ENCODE assay signal across 8 mouse cellular contexts in the genomic region with DNA sequence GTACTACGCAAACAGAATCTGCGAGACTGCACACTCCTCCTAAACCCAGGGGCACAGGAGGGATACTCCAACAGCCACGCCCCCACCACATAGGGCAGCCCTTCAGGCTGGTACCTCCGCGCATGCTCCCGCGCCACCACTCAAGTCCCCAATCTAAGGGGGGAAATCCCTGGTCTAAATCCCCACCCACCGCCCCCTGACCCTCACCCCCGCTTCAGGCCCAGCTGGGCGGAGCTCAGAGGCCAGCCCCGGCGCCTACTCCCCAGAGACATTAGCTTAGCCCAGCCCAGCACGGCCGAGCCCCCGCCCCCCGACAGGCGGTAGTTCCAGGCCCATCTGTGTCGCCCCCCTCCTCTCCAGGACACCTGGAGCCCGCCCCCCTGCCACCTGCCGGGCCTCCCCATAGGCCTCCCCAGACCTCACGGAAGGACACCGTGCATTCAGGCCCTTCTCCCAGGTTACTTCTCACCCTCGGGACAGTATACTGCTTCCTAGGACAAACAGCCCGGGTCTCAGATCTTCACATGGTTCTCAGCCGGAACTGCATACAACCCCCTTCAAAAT. TPM values are rescaled to one million over a fixed set of nuclear protein-coding genes. Genes with fewer than 3 reads are reported as not detected.
DNase-seq lines count a peak whose midpoint lies in the region; ATAC-seq and TF ChIP-seq lines count a peak whose summit lies in the region.

No protein-coding gene starts in this region.

- peak overlapping the region; percentile 86 for H3K9ac ChIP-seq in intestine, embryonic 15.5 days
- H3K9ac ChIP-seq in limb, embryonic 13.5 days = peak overlapping the region; percentile 89
- H3K9ac ChIP-seq in midbrain, embryonic 14.5 days (replicated peaks; ENCODE audit: low read length) = peak overlapping the region; percentile 97

- peak; percentile 55 for ATAC-seq in common myeloid progenitor, adult 5-6 weeks (replicated peaks; ENCODE audit: low read depth, poor library complexity, severe bottlenecking)
- ATAC-seq in intestine, embryonic 15.5 days = peak; percentile 74
- peak; percentile 62 for ATAC-seq in limb, embryonic 13.5 days (ENCODE audit: low FRiP score, low read depth)
- peak; percentile 57 for ATAC-seq in midbrain, embryonic 14.5 days (ENCODE audit: low FRiP score, low TSS enrichment)

- peak; percentile 31 to 51 for DNase-seq in left cerebral cortex, adult 18-20 months (ENCODE audit: low spot score in 2 of 2)
- DNase-seq in left cerebral cortex, adult 11 months (ENCODE audit: low spot score) = no peak
- DNase-seq in gastrocnemius, postnatal 10 days = peak; percentile 52
- DNase-seq in midbrain, embryonic 14.5 days = peak; percentile 82
- peak; percentile 22 to 65 for DNase-seq in spleen, adult 2 months (ENCODE audit: low read depth in 1 of 2, low spot score in 2 of 2)

- no peaks in the 10 kb centered on the region for H3K36me3 ChIP-seq in intestine, embryonic 15.5 days
- H3K36me3 ChIP-seq in limb, embryonic 13.5 days = no peaks in the 10 kb centered on the region
- H3K36me3 ChIP-seq in midbrain, embryonic 14.5 days (ENCODE audit: control insufficient read depth, insufficient read depth, low read length) = no peaks in the 10 kb centered on the region
- no peaks in the 10 kb centered on the region for H3K36me3 ChIP-seq in spleen, adult 2 months (ENCODE audit: control insufficient read depth, insufficient read depth, low read length)

- peak overlapping the region; percentile 83 for H3K27ac ChIP-seq in intestine, embryonic 15.5 days
- H3K27ac ChIP-seq in limb, embryonic 13.5 days = peak overlapping the region; percentile 69; the same call in 1 of the 2 replicates
- peak overlapping the region; percentile 98 for H3K27ac ChIP-seq in midbrain, embryonic 14.5 days (replicated peaks; ENCODE audit: low read depth, low read length)
- peak overlapping the region; percentile 70 for H3K27ac ChIP-seq in spleen, adult 2 months (ENCODE audit: insufficient read depth, low read length)

- no peaks in the 10 kb centered on the region for H3K27me3 ChIP-seq in intestine, embryonic 15.5 days (replicated peaks)
- no peaks in the 10 kb centered on the region for H3K27me3 ChIP-seq in limb, embryonic 13.5 days
- no peaks in the 10 kb centered on the region for H3K27me3 ChIP-seq in midbrain, embryonic 14.5 days (ENCODE audit: control insufficient read depth, insufficient read depth, low read length)
- H3K27me3 ChIP-seq in spleen, adult 2 months (ENCODE audit: control insufficient read depth, insufficient read depth, low read length) = no peaks in the 10 kb centered on the region

- H3K9me3 ChIP-seq in intestine, embryonic 15.5 days = no peaks in the 10 kb centered on the region
- H3K9me3 ChIP-seq in limb, embryonic 13.5 days = no peaks in the 10 kb centered on the region
- no peaks in the 10 kb centered on the region for H3K9me3 ChIP-seq in midbrain, embryonic 14.5 days (ENCODE audit: control insufficient read depth, low read length)

- TF ChIP-seq CTCF in spleen, adult 2 months (IDR thresholded peaks at IDR 0.05; ENCODE audit: extremely low read depth, insufficient read depth, insufficient read length, insufficient replicate concordance) = no peak

- peak overlapping the region; percentile 76 for H3K4me2 ChIP-seq in intestine, embryonic 15.5 days (replicated peaks)
- H3K4me2 ChIP-seq in limb, embryonic 13.5 days (replicated peaks) = peak overlapping the region; percentile 78
- H3K4me2 ChIP-seq in midbrain, embryonic 14.5 days (ENCODE audit: low read length) = peak overlapping the region; percentile 60

- peaks cover 27% of the 10 kb centered on the region for H3K4me1 ChIP-seq in intestine, embryonic 15.5 days (replicated peaks)
- H3K4me1 ChIP-seq in limb, embryonic 13.5 days = peaks cover 30% of the 10 kb centered on the region
- H3K4me1 ChIP-seq in midbrain, embryonic 14.5 days (ENCODE audit: control insufficient read depth, insufficient read depth, low read length) = peaks cover 43% of the 10 kb centered on the region
- no peaks in the 10 kb centered on the region; the same call in 1 of the 2 replicates for H3K4me1 ChIP-seq in spleen, adult 2 months (ENCODE audit: control insufficient read depth, insufficient read depth, insufficient read length)

- no peak for TF ChIP-seq POLR2A in spleen, adult 2 months (IDR thresholded peaks at IDR 0.05; ENCODE audit: low read depth, low read length)

- WGBS in intestine, embryonic 15.5 days = 2% methylated on average over 25 of the region's 25 CpGs
- WGBS in limb, embryonic 13.5 days = under 1% methylated on average over 23 of the region's 25 CpGs
- under 1% methylated on average over 25 of the region's 25 CpGs for WGBS in midbrain, embryonic 14.5 days
- whole genome bisulfite sequencing in spleen, adult 2 months = 2% methylated on average over 18 of the region's 25 CpGs

- H3K4me3 ChIP-seq in intestine, embryonic 15.5 days (replicated peaks) = peak overlapping the region; percentile 85
- peak overlapping the region; percentile 90 for H3K4me3 ChIP-seq in limb, embryonic 13.5 days
- H3K4me3 ChIP-seq in midbrain, embryonic 14.5 days (replicated peaks; ENCODE audit: low read depth, low read length) = peak overlapping the region; percentile 94
- H3K4me3 ChIP-seq in spleen, adult 2 months (ENCODE audit: extremely low read depth, insufficient read depth, insufficient read length) = peak overlapping the region; percentile 76

RNA-seq across cellular contexts. Expression of gene Ago1, which starts 0.6 kb away (rescaled TPM):
- 10 to 100 TPM; 48.4 to 49.4 TPM for total RNA-seq in left cerebral cortex, adult 18-20 months (2021)
- total RNA-seq in common myeloid progenitor, adult 5-6 weeks (2017) = 30.8 and 37.4 TPM in 2 replicates
- 10 to 100 TPM in 1 of 2 experiments, 1 to 10 TPM in 1; 9.1 to 13.6 TPM for total RNA-seq in gastrocnemius, postnatal 10 days (2021)
- polyA plus RNA-seq in intestine, embryonic 15.5 days (2015; fragmentation: Nextera tagmentation; extraction: Ambion mirVana) = 3.5 and 4.5 TPM in 2 replicates
- polyA plus RNA-seq in limb, embryonic 13.5 days (2015; fragmentation: Nextera tagmentation; extraction: Ambion mirVana) = 4.9 and 5.5 TPM in 2 replicates
- polyA plus RNA-seq in midbrain, embryonic 14.5 days (2014; fragmentation: Nextera tagmentation; extraction: Ambion mirVana) = 21.7 and 22.4 TPM in 2 replicates
- 19.8 and 20.1 TPM in 2 replicates for polyA plus RNA-seq in spleen, adult 2 months (2012; rRNA removed)

RNA-seq across cellular contexts. Expression of gene Ago3, which starts 38.4 kb away (rescaled TPM):
- total RNA-seq in left cerebral cortex, adult 18-20 months (2021) = 10 to 100 TPM; 33.2 to 35.6 TPM
- 8.7 and 12.8 TPM in 2 replicates for total RNA-seq in common myeloid progenitor, adult 5-6 weeks (2017)
- total RNA-seq in gastrocnemius, postnatal 10 days (2021) = 10 to 100 TPM in 1 of 2 experiments, 1 to 10 TPM in 1; 7.3 to 11.5 TPM
- 10.3 and 10.4 TPM in 2 replicates for polyA plus RNA-seq in intestine, embryonic 15.5 days (2015; fragmentation: Nextera tagmentation; extraction: Ambion mirVana)
- polyA plus RNA-seq in limb, embryonic 13.5 days (2015; fragmentation: Nextera tagmentation; extraction: Ambion mirVana) = 17.6 and 22.5 TPM in 2 replicates
- polyA plus RNA-seq in midbrain, embryonic 14.5 days (2014; fragmentation: Nextera tagmentation; extraction: Ambion mirVana) = 14.8 and 18.2 TPM in 2 replicates
- 12.6 and 14.8 TPM in 2 replicates for polyA plus RNA-seq in spleen, adult 2 months (2012; rRNA removed)
